Mouse (Mus musculus) frontal cortex, postnatal 14 days (tissue): ENCODE measurements around the gene Dnah17.

ENCODE experiments used
- DNase-seq, 2 experiments: peaks; one replicate each; pipeline ENCODE4 v3.0.0; 2022; ENCODE audit warnings: low spot score in 2 of 2

Gene Dnah17

GRCm38 (mm10) chr11:118085961-118086360 lies 44.5 kb downstream of the Dnah17 start:
- DNase-seq = no peak

DNA sequence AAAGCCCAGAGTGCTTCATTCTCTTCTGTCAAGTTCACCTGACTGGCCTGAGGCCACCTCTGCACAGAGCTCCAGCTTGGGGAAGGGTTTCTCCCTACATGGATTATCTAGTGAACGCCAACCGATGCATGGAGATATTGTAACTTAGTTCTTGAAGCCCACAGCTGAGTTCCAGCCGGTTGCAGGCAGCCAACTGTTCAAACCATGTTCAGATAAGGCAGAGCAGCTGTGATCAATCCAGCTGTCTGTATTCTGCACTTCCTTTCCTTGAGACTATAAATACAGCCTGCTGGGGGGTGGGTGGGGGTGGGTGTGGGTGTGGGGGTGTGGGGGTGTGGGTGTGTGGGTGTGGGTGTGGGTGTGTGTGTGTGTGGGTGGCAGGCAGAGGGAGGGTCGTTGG lies 45.3 kb downstream of the Dnah17 start:
- no peak for DNase-seq

DNA sequence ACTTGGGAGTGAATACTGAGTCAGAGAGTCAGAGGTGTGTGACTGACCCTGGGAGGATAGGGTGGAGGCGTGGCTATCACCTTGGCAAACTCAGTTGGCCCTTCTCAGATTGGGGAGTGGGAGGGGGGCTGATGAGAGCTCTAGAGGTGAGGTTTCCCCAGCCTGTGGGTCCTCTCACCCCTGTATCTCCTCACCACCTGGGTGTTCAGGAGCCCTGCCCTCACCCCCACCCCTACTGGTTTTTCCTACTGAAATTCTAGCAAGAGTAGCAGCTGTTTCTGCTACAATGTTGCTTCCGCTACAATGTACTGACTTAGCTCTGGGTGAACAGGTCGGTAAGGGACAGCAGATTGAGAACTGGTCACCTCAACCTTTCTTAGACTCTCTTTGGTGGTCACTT lies 46.2 kb downstream of the Dnah17 start:
- DNase-seq = no peak

DNA sequence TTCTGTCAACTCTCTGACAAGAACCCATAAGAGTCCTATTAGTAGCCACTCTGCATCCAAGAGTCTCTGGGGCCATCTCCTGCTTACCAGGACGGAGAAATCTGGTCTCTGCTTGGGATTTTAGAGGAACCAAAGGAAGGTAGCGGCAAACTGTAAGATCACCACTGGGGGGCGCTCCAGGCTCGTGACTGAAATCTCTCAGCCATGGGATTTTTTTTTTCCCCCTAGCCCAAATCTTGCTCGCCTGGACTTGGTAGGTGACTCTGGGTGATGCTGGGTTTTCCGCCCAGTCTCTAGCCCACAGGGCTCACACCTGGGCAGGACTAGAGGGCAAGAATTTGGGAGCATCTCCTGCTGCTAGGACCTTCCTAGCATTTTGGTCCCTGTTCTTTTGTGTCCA lies 46.6 kb downstream of the Dnah17 start:
- peak in 1 of 2 experiments; percentile 70 for DNase-seq

GRCm38 (mm10) chr11:118082294-118082693 lies 48.1 kb downstream of the Dnah17 start:
- DNase-seq = no peak

DNA sequence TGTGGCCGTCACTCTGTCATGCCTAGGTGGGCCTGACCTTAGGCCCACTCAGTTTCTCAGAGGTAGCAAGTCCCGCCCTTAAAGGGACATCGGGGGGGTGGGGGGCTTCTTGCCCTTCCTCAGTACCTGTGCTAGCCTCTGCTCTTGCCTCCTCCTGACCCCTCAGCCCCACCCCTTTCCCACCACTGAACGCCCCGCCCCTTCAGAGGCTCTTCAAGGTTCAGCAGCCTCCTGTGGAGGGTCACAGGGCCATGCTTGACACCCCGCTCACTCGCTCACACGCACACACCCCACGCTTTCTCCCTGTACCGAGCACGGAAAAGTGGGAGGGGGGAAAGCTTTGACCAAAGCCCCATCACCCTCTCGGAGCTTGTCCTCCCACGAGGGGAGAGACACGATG lies 50.7 kb downstream of the Dnah17 start:
- DNase-seq = no peak

DNA sequence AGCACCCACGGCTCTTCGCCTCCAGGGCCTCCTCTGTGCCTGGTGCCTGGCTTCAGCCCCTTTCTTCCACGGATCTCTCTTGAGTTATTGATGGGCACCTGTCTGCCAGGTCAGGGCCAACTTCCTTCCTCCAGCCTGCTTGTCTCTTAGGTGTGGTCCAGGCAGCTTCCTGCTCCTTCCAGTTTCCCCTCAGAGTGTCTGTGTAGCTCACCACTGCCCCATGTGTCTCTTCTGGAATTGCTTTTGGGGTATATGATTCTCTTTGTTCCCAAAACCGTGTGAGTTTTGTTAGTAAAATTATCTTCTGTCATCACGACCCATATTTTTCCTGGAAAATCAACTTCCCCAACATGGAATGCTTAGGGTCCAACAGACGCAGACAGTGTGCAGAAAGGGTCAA lies 53.5 kb downstream of the Dnah17 start:
- no peak for DNase-seq

GRCm38 (mm10) chr11:118075035-118075522 lies 55.4 kb downstream of the Dnah17 start:
- no peak for DNase-seq

DNA sequence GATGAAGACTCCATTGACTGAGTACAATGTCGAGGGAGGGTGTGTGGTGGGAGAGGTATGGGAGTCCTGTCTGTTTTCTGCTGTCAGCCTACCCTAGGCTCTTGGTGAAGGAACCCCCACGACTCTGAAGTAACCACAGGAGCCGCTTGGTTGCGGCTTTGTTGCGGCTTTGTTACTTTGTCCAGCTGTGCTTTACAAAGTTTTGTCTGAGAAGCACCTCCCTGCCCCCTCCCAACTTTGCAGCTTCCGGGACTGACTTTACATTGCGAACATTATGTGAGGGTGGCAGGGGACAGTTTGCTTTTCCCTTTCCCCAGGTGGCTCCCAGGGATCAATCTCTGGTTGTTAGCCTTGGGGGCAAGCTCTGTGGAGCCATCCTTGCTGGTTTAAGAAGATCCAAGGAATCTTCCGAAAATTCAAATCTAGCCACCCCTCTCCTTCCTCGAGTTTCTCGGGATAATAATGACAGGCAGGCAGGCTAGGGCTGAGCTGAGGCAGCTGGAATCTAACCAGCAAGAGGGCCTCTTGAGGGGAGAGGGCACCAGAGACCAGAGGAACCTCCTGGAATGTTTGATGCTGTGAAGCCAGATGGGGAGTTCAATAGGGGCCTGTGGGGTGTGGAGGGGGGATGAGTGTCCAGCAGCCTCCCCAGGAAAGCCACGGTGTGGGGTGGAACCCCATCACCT lies 59.1 kb downstream of the Dnah17 start:
- no peak for DNase-seq

DNA sequence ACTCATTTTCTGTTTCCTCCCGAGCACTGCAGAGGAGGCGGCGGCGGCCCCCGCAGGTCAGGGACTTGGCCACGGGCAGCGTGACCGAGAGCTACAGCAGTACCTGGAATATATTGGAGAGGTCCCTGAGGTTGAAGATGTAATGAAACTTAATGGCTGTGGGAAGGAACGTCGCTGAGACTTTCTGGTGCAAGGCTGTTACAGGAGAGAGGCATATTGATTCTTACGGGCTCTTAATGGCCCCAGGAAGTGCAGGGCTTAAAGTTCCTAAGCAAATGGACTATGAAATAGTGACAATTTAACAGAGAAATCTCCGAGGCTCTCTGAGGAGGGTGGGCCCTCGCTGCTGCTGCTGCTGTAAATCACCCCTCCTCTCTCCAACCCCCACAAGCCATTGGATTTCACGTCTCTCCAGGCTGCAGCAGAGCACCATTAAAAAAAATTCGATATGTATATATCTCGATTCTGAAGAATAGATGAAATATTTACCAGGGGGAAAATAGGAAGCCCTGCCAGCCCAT lies 61.6 kb downstream of the Dnah17 start:
- DNase-seq = no peak

- DNase-seq = no peak
Measured at GRCm38 (mm10) chr11:118067588-118067987, 62.8 kb downstream of the Dnah17 start.

- DNase-seq = no peak
Measured at GRCm38 (mm10) chr11:118060038-118060437, 70.4 kb downstream of the Dnah17 start.

- no peak for DNase-seq
Measured at GRCm38 (mm10) chr11:118058872-118059271, 71.6 kb downstream of the Dnah17 start.

DNA sequence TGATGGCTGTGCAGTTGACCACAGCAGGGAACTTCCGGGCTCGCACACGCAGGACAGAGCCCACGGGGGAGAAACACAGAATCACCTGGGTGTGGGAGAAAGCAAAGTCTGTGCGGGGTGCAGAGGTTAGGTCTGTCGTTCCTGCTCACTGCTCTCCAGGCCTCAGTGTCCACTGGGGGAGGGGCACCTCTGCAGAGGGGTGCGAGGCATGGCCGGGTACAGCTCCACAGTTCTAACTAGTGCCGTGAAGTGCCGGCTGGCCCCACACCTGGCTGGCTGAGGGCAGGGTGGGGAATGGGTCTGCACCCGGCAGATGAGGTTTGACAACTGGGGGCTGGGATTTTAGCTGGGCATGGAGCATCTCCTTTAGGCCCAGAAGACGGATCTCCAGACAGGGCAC lies 72.1 kb downstream of the Dnah17 start:
- DNase-seq = no peak

DNA sequence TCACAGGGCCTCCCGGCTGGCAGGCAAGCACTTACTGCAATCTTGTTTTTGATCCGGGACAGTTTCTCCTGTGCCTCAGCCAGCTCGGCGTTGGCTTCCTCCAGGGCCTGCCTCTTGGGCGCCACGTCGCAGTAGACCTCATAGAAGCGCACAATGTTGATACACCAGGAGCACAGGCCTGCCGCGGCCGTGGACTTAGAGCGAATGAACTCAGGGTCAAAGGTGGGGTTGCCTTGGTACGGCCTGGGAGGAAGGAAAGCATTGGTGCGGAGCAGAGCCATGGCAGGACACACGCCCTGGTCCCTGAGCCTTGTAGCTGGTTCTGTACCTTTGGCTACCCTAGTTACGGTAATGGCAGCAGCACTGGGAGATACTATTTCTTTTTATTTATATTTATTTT lies 80.3 kb downstream of the Dnah17 start:
- DNase-seq = no peak

DNA sequence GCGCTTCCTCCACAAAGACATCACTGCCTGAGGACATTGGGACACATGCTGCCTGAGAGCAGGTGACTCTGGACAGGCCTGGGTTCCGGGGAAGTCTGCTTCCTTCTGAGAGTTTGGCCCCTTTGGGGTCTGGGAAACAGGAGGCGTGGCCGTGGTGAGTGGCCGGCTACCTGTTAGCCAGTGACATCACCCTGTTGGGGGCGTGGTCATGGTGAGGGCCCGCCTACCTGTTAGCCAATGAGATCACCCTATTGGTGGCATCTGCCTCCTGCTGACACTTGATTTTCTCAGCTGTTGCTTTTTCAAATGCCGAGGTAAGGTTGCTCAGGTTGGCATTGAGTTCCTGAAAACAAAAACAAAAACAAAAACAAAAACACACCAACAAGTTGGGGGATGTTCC lies 80.8 kb downstream of the Dnah17 start:
- DNase-seq = no peak

DNA sequence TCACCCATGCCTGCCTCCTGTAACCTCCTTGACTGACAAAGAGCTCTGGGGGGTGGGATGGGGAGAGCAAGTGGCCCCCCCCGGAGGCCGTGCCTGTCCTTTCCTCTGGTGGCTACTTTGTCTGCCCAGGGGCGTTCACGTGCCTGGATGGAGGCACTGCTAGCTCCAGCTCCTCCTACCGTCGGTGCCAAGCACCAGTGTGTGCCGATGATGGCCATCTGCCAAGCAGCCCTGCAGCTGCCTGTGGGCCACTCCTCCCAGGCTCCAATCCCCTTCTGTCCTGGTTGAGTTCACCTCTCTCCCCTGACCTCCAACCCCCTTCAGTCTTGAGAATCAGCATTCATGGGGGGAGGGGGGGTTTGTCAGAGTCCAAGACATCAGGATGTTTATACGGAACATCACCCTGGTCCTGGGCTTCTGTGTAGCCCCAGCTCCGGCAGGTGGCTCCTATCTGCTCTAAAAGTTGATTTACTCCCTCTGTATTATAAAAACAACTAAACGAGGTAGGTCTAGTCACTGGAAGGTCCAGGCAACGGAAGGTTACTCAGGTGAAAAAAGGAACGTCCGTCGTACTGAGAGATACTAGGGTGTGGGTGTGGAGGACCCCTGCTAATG lies 87.0 kb downstream of the Dnah17 start:
- peak; percentile 31 to 37 for DNase-seq

DNA sequence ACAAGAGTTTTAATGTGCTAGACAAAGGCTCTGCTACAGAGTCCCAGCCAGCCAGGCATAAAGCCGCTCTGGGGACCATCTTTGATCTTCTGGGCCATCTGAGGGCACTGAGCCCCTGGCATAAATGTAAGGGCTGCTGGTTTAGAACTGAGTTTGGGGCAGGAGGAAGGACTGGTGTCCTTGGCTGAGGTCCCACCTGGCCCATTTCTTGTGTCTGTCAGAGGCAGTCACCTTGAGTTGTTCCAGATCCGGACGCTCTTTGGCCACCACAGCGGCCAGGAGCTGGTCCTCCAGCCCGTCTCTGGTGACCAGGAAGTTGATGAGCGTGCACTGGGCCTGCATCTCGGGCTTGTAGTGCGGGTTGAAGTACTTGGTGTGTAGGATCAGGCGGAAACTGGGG lies 87.6 kb downstream of the Dnah17 start:
- DNase-seq = no peak

- no peak for DNase-seq
Measured at GRCm38 (mm10) chr11:118035068-118035467, 95.4 kb downstream of the Dnah17 start.

- no peak for DNase-seq
Measured at GRCm38 (mm10) chr11:118034395-118034794, 96.0 kb downstream of the Dnah17 start.

- no peak for DNase-seq
Measured at GRCm38 (mm10) chr11:118031134-118031533, 99.3 kb downstream of the Dnah17 start.

- DNase-seq = no peak
Measured at GRCm38 (mm10) chr11:118029170-118029569, 101.3 kb downstream of the Dnah17 start.

DNA sequence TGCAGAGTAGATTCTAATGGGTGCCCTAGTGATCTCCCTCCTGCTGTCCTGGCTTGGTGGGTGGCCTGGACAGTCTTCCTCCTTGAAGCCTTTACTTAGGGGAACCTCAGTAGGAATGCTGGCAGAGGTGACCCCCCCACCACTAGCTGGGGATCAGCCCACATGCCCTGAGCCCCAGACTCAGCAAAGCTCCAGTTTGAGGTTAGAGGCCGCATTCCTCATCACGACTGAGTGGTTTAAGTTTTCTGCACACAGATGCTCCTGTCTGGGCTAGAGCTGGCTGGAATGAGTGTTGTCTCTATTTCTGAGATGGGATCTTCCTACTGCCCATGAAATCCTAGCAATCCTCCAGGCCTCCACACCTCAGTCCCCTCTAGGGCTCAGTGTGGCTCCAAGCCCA lies 106.3 kb downstream of the Dnah17 start:
- no peak for DNase-seq
